Mouse (Mus musculus) hindbrain, embryonic 11.5 days (tissue): ENCODE measurements at regions not wholly inside any gene's neighbourhood (a gene's known extent, or its start where the extent isn't known, plus 50 kb on each side); places are given as distances from the start of the nearest gene placed in this dataset.

Experiments used
- ATAC-seq: fragments of 200-750 bp; cut with Nextera tagmentation; 2 replicates; pipeline ENCODE4 v1.8.0; 2017; ENCODE audit warnings: mild to moderate bottlenecking, moderate TSS enrichment, moderate library complexity; ENCODE audit not compliant: low FRiP score
- DNase-seq: peaks from one replicate; pipeline ENCODE4 v3.0.0-alpha.2; 2015; ENCODE audit warnings: low spot score
- H3K27ac ChIP-seq: fragments of 300-500 bp; sonication (generic); 2 replicates; pipeline ENCODE4 v1.5.1; 2014; ENCODE audit warnings: mild to moderate bottlenecking, low read depth, low read length
- H3K27me3 ChIP-seq: fragments of 300-500 bp; sonication (generic); 2 replicates; pipeline ENCODE4 v1.6.1; 2014; ENCODE audit warnings: mild to moderate bottlenecking, low read length, moderate library complexity, mixed read lengths; ENCODE audit not compliant: control insufficient read depth, insufficient read depth
- H3K36me3 ChIP-seq: fragments of 300-500 bp; sonication (generic); 2 replicates; pipeline ENCODE4 v1.6.1; 2014; ENCODE audit warnings: mild to moderate bottlenecking, low read length, moderate library complexity, mixed read lengths; ENCODE audit not compliant: control insufficient read depth, insufficient read depth
- H3K4me1 ChIP-seq: fragments of 300-500 bp; sonication (generic); replicated peaks from 2 replicates; pipeline ENCODE4 v1.6.1; 2014; ENCODE audit warnings: low read length, mixed read lengths; ENCODE audit not compliant: control insufficient read depth, insufficient read depth
- H3K4me2 ChIP-seq: fragments of 300-500 bp; sonication (generic); replicated peaks from 2 replicates; pipeline ENCODE4 v1.6.1; 2014; ENCODE audit warnings: mild to moderate bottlenecking, low read depth, low read length
- H3K4me3 ChIP-seq: fragments of 300-500 bp; sonication (generic); 2 replicates; pipeline ENCODE4 v1.5.1; 2014; ENCODE audit warnings: low read depth, low read length
- H3K9ac ChIP-seq: fragments of 300-500 bp; sonication (generic); 2 replicates; pipeline ENCODE4 v1.6.1; 2014; ENCODE audit warnings: low read depth, low read length
- H3K9me3 ChIP-seq: fragments of 300-500 bp; sonication (generic); 2 replicates; pipeline ENCODE4 v1.6.1; 2016; ENCODE audit warnings: low read length; ENCODE audit not compliant: control insufficient read depth
- WGBS: fragments of 180-500 bp; shearing (Covaris S2); extraction: QIAGEN DNeasy Blood & Tissue Kit; methylation state at CpG from one replicate; pipeline ENCODE4 v1.1.7; 2014; 5-methylcytosine and 5-hydroxymethylcytosine counted together

DNA sequence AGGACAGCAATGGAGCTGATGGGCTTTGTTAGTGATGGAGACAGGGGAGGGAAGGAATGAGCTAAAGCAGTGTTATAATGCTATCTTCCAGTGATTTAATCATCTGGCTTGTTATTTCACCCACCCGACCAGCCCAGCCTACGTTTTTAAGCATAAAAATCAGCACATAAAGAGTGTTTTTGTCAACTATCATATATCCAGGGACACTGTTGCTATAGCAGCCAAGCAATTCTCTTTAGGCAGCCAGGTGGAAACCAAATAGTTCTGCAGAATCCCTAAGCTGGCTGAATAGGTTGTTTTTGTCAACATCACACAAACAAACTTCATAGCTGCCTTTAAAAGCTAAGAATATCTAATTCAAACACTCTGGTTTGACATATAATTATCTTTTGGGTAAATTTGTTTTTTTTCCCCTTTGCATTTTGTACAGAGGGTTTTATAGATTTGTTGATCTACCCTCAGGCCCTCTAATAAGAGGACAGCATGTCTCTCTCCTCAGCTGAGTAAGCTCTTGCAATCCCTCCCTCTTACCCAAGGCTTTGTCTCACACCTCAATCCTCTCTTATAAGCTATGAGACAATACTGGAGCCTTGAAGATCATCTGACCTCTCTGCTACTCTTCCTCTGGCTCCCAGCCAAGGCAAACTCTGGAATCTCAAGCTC lies 104.7 kb upstream of the Camk2d start:
- ATAC-seq = no peak
- DNase-seq = no peak
- Histone ChIP-seq H3K36me3 (no peaks in the 10 kb centered on the region), H3K4me2 (no peak overlapping the region), H3K9me3 (no peaks in the 10 kb centered on the region), H3K27ac (no peak overlapping the region), H3K4me1 (no peaks in the 10 kb centered on the region), H3K9ac (no peak overlapping the region), H3K27me3 (no peaks in the 10 kb centered on the region), H3K4me3 (no peak overlapping the region)
- WGBS = 54% methylated on average over 2 of the region's 2 CpGs

DNA sequence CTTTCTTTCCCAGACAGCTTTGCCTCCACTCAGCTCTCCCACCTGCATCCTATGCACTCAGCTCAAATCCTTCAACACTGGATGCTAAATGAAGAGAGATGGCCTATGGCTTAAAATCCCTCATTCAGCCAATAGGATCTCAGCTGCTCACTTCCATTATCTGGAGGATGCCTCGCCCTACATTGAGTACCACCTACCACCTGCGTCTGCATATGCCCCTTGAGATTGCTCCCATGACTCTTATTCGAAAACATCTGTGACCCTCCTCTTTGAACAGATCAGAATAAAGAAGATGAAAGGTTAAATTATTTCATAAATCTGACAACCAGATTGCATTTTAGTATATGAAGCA lies 104.2 kb upstream of the Camk2d start:
- ATAC-seq = no peak

GRCm38 (mm10) chr3:126498823-126499222 lies 97.3 kb upstream of the Camk2d start:
- WGBS = 78% methylated on average over 2 of the region's 2 CpGs
- no peaks in the 10 kb centered on the region for H3K9me3 ChIP-seq
- H3K27ac ChIP-seq = no peak overlapping the region
- no peaks in the 10 kb centered on the region for H3K4me1 ChIP-seq
- ATAC-seq = no peak
- no peaks in the 10 kb centered on the region for H3K36me3 ChIP-seq
- H3K4me3 ChIP-seq = no peak overlapping the region
- no peak overlapping the region for H3K9ac ChIP-seq
- H3K4me2 ChIP-seq = no peak overlapping the region
- no peaks in the 10 kb centered on the region for H3K27me3 ChIP-seq
- no peak for DNase-seq

More for the DNA sequence above, 104.2 kb upstream of the Camk2d start:
- WGBS = 82% methylated on average over 3 of the region's 3 CpGs
- Histone ChIP-seq H3K4me1 (no peaks in the 10 kb centered on the region), H3K9me3 (no peaks in the 10 kb centered on the region), H3K9ac (no peak overlapping the region), H3K27ac (no peak overlapping the region), H3K36me3 (no peaks in the 10 kb centered on the region), H3K27me3 (no peaks in the 10 kb centered on the region), H3K4me2 (no peak overlapping the region), H3K4me3 (no peak overlapping the region)
- no peak for DNase-seq

GRCm38 (mm10) chr3:126500247-126500646 lies 95.9 kb upstream of the Camk2d start:
- no peak for ATAC-seq

DNA sequence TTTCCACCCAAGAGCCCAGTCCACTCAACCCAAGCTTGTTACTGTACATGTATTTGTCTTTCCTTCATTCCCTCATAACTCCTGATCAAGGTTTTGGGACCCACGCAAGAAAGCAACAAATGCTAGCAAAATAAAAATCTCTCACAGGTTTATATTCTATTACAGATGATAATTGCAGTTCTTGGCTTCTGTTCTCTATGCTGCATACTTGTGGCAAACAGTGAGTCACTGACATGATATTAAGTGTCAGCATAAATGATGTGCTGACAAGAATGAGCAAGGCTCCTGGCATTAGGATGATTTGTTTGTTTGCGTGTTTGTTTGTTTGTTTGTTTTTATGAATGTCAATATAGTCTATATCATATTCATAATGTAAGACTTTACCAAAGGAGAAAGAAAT lies 94.3 kb upstream of the Camk2d start:
- ATAC-seq = no peak
- WGBS = 91% methylated on average over 2 of the region's 2 CpGs

More at GRCm38 (mm10) chr3:126500247-126500646, 95.9 kb upstream of the Camk2d start:
- Histone ChIP-seq H3K36me3 (no peaks in the 10 kb centered on the region), H3K9ac (no peak overlapping the region), H3K4me1 (no peaks in the 10 kb centered on the region), H3K4me3 (no peak overlapping the region), H3K27ac (no peak overlapping the region), H3K9me3 (no peaks in the 10 kb centered on the region), H3K27me3 (no peaks in the 10 kb centered on the region), H3K4me2 (no peak overlapping the region)
- WGBS = 76% methylated on average over 2 of the region's 2 CpGs
- DNase-seq = no peak

GRCm38 (mm10) chr3:126505685-126506084 lies 90.4 kb upstream of the Camk2d start:
- WGBS = 66% methylated on average over 1 of the region's 1 CpGs
- ATAC-seq = no peak

More for the DNA sequence above, 94.3 kb upstream of the Camk2d start:
- H3K27ac ChIP-seq = no peak overlapping the region
- DNase-seq = no peak
- H3K27me3 ChIP-seq = no peaks in the 10 kb centered on the region
- H3K9ac ChIP-seq = no peak overlapping the region
- H3K4me2 ChIP-seq = no peak overlapping the region
- no peaks in the 10 kb centered on the region for H3K4me1 ChIP-seq
- H3K36me3 ChIP-seq = no peaks in the 10 kb centered on the region
- H3K4me3 ChIP-seq = no peak overlapping the region
- H3K9me3 ChIP-seq = no peaks in the 10 kb centered on the region

DNA sequence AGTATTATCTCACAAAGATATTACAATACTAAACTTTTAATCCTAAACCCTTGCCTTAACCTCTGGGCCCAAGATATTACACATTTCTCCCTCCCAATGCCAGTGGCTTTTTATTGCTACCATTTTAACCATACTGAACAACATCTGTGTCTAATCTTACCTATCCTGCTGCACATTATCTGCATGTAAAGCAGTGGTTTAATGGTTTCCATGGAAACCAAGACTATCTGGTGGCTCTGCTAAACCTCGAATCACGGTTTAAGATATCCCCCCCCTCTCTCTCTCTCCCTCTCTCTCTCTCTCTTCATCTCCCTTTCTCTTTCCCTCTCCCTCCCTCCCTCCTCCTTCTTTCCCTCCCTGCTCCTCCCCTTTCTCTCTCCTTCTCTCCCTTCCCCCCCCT lies 81.3 kb upstream of the Camk2d start:
- DNase-seq (no peak), ATAC-seq (no peak)
- no peak overlapping the region for H3K4me2 ChIP-seq

More at GRCm38 (mm10) chr3:126505685-126506084, 90.4 kb upstream of the Camk2d start:
- Histone ChIP-seq H3K27me3 (no peaks in the 10 kb centered on the region), H3K9me3 (no peaks in the 10 kb centered on the region), H3K4me2 (no peak overlapping the region), H3K27ac (no peak overlapping the region), H3K4me1 (no peaks in the 10 kb centered on the region), H3K36me3 (no peaks in the 10 kb centered on the region), H3K9ac (no peak overlapping the region), H3K4me3 (no peak overlapping the region)
- DNase-seq = peak; percentile 11

GRCm38 (mm10) chr3:126534118-126534820 lies 61.8 kb upstream of the Camk2d start:
- no peaks in the 10 kb centered on the region for H3K4me1 ChIP-seq
- ATAC-seq = peak; percentile 12; the same call in 1 of the 2 replicates
- WGBS = 69% methylated on average over 7 of the region's 7 CpGs

More for the DNA sequence above, 81.3 kb upstream of the Camk2d start:
- Histone ChIP-seq H3K4me1 (no peaks in the 10 kb centered on the region), H3K4me3 (no peak overlapping the region), H3K36me3 (no peaks in the 10 kb centered on the region), H3K27me3 (no peaks in the 10 kb centered on the region), H3K9ac (no peak overlapping the region), H3K27ac (no peak overlapping the region), H3K9me3 (no peaks in the 10 kb centered on the region)
- 32% methylated on average over 2 of the region's 2 CpGs for WGBS

GRCm38 (mm10) chr3:126535340-126535739 lies 60.8 kb upstream of the Camk2d start:
- Histone ChIP-seq H3K9me3 (no peaks in the 10 kb centered on the region), H3K27ac (no peak overlapping the region), H3K36me3 (no peaks in the 10 kb centered on the region), H3K9ac (no peak overlapping the region), H3K4me2 (no peak overlapping the region), H3K4me1 (no peaks in the 10 kb centered on the region), H3K4me3 (no peak overlapping the region), H3K27me3 (no peaks in the 10 kb centered on the region)
- no peak for ATAC-seq
- DNase-seq = no peak

More at GRCm38 (mm10) chr3:126534118-126534820, 61.8 kb upstream of the Camk2d start:
- no peak for DNase-seq
- Histone ChIP-seq H3K27me3 (no peaks in the 10 kb centered on the region), H3K9me3 (no peaks in the 10 kb centered on the region), H3K4me3 (no peak overlapping the region), H3K36me3 (no peaks in the 10 kb centered on the region), H3K9ac (no peak overlapping the region), H3K27ac (no peak overlapping the region), H3K4me2 (no peak overlapping the region)
